Mouse (Mus musculus): ENCODE results near the gene Grik3.

Grik3 gene

DNA sequence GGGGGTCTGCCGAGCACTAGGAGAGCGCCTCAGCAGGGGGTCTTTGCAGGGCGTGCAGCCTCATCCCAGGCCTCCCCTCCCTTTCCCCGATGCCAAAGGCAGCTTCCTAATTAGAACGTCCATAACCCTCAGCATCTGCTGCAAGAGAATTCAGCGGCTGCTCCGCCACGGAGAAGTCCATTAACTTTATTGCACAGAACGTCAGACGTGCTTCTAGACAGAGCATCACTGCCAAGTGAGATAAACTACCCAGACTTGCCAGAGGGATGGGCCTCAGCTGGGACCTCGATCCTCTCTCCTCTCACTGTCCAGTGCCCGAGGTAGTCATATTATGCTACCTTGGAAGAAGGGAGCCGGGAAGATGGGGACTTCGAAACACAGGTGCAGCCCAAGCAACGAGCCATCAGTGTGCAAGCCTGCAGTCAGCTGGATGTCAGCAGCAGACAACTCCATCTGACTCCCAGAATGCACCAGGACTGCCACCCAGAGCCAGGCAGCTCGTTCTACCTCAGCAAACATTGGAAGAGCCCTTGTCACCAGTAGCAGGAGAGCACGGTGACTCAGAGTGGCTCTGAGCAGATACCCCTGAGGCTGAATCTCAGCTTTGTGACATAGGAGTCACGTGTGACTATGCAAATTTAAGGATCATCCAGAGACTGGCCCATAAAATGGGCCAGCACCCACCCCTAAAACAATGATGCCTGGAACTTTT is 228.1 kb downstream of the Grik3 start:
- no peak for DNase-seq (ENCODE audit: low spot score in 2 of 2)

DNA sequence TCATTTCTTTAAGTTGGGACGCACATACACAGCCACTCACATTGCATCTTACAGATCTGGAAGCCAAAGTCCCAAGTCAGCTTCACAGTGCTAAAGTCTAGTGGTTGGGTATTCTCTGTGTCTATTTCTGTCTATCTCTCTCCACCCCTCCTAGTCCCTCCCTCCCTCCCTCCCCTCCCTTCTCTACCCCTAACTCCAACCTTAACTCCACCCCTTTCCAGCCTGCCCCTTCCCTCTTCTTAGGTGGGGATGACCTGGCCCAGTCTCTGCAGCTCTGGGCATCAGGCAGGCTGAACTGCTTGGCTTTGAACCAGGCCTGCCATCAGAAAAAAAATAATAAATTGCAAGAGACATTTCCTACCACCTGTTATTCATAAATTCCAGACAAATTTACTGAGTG is 235.7 kb downstream of the Grik3 start:
- DNase-seq (ENCODE audit: low spot score in 2 of 2): no peak

DNA sequence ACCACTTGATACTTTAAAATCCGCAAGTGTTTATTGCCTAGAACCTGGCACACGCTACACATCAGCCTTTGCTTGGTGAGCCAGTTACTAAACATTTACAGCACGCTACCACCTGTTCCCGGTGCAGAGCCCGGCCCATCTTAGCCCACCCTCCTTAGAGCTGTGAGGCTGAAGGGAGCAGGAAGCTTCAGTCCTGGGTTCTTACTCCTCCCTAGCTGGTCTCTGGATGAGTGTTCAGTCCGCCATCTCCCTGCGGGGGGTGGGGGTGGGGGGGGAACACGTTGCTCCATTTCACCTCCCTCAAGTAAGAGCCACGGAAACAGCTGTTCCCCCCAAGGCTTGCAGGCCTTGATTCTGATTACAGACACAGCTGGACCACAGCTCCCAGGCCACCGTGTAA is 236.5 kb downstream of the Grik3 start:
- no peak for DNase-seq (ENCODE audit: low spot score in 2 of 2)

DNA sequence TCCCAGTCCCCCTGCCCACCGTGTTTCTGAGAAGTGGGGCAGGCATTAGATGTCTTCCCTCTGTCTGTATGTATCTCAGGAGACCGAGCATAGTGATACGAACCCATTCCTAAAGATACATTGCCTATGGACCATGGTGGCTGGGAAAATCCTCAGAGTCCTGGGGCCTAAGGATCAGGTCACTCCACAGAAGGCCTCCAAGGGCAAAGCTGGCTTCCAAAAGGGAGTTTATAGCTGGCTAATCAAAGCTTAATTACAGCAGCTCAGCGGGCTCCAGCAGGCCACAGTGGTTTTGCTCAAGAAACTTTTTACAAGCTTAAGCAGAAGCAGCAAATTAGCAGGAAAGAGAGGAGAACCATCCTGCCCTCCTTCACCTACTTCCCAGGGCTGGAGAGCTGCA is 237.1 kb downstream of the Grik3 start:
- DNase-seq (ENCODE audit: low spot score in 2 of 2): no peak

DNA sequence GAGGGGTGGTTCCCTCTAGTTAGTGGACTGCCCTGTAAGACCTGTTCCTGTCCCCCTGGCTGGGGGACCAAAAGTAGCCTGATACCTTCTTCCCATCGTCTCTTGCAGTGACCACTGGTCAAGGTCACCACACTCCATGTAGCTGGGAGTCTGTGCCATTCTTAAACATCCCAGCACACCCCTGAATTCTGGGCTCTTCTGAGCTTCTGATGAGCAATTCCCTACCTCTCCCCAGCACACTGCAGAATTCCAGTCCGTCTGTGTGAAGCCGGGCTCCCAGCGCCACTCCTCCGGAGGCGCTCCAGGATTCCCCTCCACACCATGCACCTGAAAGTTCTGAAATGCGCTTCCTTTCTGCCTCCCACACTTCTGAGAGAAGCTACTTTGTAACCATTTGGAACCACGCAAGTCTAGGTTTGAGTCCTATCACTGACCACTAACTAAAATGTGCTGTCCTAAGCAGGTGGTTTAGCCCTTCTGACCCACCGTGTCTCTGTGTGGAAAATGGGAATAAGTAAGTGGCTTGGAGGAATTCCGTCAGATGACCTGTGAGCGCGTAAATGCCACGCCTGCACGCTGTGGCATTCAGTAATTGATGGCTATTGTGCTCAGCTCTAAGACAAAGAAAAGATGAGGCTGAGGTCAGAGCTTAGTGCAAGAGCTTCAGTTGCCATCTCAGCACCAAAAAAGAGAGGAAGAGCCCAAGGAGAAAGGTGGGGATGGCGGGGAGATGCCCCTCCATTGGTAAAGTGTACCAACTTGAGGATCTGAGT is 237.8 kb downstream of the Grik3 start:
- no peak for DNase-seq (ENCODE audit: low spot score in 2 of 2)

DNA sequence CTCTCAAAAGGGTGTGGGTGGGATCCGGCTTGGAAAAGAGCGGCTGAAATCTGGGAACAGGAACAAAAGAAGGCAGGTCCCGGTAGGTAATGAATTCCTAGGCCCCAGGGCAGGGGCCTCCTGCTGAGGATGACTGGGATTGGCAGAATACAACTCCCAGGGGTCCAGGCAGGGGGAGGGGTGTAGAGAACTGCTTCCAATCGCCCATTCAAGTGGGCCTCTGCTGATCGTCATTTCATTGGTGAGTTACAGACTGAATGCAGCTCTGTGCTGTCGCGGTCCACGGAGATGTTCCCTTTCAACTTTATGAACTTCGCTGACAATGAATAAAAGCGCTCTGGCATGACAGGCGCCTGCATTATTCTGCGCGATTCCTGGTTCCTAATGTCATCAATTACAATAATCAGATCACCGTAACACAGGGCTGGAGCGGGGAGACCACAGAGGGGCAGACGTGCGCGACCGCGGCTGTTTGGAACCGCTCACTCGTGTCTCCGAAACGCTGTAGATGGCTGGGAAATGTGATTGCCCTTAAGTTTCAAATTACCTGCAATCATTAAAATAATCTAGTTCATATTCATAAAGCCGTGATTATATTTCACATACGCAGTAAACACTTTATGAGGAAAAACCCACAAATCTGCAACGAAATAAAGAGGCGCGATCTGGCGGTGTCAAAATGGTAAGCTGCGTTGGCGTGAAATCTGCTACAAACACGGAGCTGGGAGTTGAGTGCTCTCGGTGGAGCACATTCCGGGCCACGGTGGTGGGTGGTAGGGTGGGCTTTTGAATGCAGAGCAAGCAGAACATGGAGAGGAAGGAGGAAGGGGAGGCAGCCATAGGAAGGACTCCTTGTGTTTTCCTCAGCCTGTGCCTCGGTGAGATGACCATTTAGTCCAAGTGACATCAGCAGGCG is 239.1 kb downstream of the Grik3 start:
- DNase-seq (ENCODE audit: low spot score in 2 of 2): no peak

DNA sequence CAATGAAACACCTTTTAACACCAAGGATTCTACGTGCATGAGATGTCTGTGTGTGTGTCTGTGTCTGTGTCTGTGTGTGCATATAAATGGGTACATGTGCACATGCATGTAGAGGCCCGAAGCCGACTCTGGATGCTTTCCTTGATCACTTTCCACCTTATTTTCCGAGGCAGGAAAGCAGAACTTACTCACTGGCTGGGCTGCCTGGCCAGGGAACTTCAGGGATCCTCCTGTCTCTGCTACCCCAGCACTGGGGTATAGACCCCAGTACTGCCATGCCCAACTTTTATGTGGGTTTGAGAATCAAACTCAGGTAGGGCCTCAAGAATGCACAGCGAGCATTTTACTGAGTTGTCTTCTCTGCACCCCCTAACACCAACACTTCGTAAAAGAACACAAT is 240.3 kb downstream of the Grik3 start:
- DNase-seq (ENCODE audit: low spot score in 2 of 2): no peak

DNA sequence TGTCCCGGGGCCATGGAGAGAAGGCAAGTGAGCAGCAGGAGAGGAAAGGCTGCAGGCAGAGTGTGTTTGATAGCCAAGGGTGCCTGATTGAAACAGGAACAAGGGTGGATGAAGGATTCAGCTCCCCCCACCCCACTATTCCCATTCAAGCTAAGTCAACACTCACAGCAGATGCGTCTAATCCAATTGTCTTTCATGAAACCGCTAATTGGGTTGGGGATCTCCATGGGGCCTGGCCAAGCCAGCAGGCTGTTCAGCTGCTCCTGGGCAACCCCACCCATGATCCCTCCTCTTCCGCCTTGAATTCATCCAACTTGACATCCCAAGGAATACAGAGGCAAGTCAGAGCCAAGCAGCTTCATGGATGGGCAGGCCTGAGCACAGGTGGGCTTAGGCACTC is 246.3 kb downstream of the Grik3 start:
- no peak for DNase-seq (ENCODE audit: low spot score in 2 of 2)

DNA sequence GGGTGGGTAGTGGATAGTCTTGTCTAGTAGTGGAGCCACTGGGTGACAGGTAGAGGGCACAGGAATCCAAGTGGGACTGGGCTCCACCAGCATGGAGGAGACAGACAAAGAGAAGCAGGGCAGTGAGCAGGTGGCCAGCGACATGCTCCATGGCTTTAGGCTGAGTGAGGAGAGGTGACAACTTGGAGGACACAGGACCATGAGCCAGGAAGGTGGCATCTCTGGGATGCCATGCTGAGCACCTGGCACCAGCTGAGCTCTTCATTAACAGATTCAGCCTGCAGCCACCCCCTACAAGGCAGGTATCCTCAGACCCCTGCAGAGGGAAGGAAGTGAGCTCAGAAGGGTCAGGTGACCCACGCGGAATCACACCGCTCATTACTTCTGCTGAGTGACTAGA is 248.3 kb downstream of the Grik3 start:
- no peak for DNase-seq (ENCODE audit: low spot score in 2 of 2)

DNA sequence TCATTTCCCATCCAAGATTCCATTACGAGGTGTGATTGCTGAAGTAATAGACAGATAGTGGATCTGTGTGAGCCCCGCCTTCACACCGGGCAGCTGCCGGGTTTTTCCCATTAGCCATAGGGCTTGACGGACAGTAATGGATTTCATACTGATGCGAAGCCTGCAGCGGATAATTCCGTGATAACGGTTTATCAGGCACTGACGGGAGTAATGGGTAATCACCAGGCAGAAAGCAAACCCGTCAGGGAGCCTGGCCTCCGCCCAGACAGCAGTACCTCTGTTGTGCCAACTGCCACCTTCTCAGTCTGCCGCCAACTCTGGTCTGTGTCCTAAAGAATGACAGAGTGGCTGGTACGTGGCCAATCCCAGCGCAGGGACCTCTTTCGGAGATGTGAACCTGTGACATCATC is 251.7 kb downstream of the Grik3 start:
- DNase-seq (ENCODE audit: low spot score in 2 of 2): no peak

DNA sequence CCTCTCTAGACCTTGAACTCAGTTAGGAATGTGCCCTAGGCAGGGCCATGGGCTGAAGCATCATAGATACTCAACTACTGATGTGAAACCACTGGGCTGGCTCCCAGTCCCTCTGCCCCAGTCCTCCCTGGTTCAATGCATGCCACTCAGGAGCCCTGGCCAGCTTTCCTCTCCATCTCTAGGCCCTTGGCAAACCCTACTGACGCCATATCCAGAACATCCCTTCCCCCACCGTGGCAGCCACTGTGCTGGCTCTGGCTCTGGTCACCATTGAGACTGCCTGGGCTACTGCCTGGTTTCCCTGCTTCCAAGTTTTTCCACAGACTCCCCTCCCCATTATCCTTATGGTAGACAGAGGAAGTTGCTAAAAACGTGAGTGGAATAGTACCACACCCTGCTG is 255.4 kb downstream of the Grik3 start:
- no peak for DNase-seq (ENCODE audit: low spot score in 2 of 2)

DNA sequence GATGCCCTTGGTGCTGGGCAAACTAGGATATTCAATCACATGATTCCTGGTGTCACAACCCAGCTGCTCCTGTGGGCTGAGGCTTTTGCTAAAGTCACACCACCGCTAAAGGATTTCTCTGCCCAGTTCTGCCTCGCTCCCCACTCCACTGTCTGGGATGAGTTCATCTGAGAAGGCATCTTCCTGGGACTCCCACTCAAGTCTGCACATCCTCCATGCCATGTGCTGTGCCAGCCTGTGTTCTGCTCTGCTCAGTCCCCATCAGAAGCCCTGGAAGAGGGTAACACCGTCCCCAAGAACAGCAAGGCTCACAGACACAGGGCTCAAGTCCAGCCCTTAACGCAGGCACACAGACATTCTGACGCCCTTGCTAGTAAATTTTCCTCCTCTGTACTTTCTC is 265.9 kb downstream of the Grik3 start:
- DNase-seq (ENCODE audit: low spot score in 2 of 2): peak in 1 of 2 experiments; percentile 8

DNA sequence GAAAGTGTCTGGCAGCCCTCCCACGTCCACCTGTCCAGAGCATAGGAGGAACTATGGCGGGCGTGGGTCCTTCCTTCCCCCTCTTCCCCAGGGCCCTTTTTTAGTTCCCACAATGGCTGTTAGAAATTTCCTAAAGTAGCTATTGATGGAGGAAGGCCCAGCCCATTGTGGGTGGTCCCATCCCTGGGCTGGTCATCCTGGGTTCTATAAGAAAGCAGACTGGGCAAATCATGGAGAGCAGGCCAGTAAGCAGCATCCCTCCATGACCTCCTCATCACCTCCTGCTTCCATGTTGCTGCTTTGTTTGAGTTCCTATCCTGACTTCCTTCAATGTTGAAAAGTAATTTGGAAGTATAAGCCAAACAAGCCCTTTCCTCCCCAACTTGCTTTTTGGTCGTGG is 269.8 kb downstream of the Grik3 start:
- DNase-seq (ENCODE audit: low spot score in 2 of 2): no peak

DNA sequence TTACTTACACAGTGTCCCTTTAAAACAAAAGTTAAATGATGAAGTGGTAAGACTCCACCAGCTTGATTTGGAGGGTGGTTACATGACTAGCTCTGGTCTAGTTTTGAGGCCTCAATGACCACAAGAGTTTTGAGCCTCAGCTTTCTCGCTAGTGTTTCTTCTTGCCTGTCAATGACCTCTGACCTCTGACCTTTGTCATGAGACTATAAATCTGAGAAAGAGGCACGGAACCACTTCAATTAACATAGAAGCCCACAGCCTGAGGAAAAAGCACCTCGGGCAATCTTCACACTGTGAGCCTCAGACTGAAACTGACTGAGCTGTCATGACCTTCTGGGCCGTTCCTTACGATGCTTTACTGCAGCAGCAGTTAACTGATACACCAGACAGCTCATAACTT is 272.6 kb downstream of the Grik3 start:
- no peak for DNase-seq (ENCODE audit: low spot score in 2 of 2)
